Mouse (Mus musculus) cortical plate, adult 2 months (tissue): ENCODE measurements around the gene Bbs9. TPM values are rescaled to one million over a fixed set of nuclear protein-coding genes. Genes with fewer than 3 reads are reported as not detected.

Experiments
- H3K27ac ChIP-seq: fragments of 200-500 bp; 2 replicates; pipeline ENCODE4 v1.5.1; 2012; ENCODE audit warnings: low read length, control low read depth, inconsistent platforms; ENCODE audit not compliant: insufficient read depth
- H3K4me1 ChIP-seq: fragments of 200-500 bp; 2 replicates; pipeline ENCODE4 v1.6.1; 2011; ENCODE audit warnings: low read length; ENCODE audit not compliant: control insufficient read depth, insufficient read depth
- H3K4me3 ChIP-seq: fragments of 200-500 bp; 2 replicates; pipeline ENCODE4 v1.5.1; 2011; ENCODE audit warnings: mild to moderate bottlenecking, low read length, control low read depth; ENCODE audit not compliant: insufficient read depth
- CTCF ChIP-seq: fragments of 200-500 bp; IDR thresholded peaks from 2 replicates; pipeline ENCODE4 v1.5.1; 2011; ENCODE audit warnings: mild to moderate bottlenecking, control low read depth, low read length; ENCODE audit not compliant: insufficient read depth; ENCODE audit errors: extremely low read depth
- POLR2A ChIP-seq: fragments of 200-500 bp; IDR thresholded peaks from 2 replicates; pipeline ENCODE4 v1.6.1; 2011; ENCODE audit warnings: mild to moderate bottlenecking, low read length, control low read depth; ENCODE audit not compliant: insufficient read depth; ENCODE audit errors: extremely low read depth
- polyA plus RNA-seq: library from polyadenylated mRNA; depleted of rRNA; stranded (reverse); fragments of >200 nt; gene quantifications from 2 replicates; pipeline ENCODE4 v1.2.3, GENCODE M21; 2012

Gene Bbs9
- polyA plus RNA-seq, 1 experiment, result 17.9 TPM

DNA sequence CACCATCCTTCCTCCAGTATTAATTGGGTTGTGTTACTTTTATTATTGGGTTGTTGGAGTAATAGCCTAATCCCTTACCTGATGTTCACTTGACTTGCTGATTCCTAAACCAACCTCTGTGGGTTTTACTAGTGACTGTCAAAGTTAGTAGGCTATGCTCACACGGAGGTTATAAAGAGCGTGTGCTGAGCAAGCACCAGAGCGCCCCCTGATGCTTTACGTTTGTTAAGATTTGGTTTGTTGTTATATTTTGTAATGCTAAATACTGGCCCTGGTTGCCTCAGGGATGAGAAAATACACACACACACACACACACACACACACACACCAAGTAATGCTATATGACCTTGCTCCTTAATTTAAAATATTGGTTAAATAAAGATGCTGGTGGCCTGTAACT is 219.9 kb downstream of the Bbs9 start:
- Histone ChIP-seq H3K4me3 (no peak overlapping the region), H3K27ac (no peak overlapping the region), H3K4me1 (no peaks in the 10 kb centered on the region)
- TF ChIP-seq POLR2A (no peak), CTCF (no peak)

DNA sequence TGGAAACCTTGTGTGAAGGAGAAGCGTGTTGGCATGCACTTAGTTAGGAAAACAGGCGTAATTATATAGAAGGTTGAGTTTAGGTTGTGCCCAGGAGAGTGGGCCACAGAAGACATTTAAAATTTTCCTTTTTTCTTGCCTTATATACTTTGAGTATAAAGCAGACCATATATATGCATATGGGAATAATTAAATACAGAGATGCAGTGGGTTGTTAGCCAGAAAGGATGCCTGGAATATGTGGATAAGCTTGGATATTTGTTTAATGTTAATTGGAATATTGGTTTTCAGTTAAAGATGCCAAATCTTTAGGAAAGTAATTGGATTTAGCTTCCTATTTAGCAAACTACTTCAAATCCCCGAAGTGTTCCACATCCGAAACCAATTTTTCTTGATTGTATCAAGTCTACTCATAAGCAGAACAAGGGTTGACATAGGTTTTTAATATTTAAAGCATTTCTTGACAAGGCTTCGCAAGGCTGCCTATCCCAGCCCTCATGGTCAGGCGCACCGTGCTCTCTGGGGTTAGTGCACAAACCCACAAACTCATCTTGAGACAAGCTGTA is 221.4 kb downstream of the Bbs9 start:
- no peak overlapping the region for H3K4me3 ChIP-seq
- no peak overlapping the region for H3K27ac ChIP-seq
- no peaks in the 10 kb centered on the region for H3K4me1 ChIP-seq
- TF ChIP-seq POLR2A (no peak), CTCF (no peak)

DNA sequence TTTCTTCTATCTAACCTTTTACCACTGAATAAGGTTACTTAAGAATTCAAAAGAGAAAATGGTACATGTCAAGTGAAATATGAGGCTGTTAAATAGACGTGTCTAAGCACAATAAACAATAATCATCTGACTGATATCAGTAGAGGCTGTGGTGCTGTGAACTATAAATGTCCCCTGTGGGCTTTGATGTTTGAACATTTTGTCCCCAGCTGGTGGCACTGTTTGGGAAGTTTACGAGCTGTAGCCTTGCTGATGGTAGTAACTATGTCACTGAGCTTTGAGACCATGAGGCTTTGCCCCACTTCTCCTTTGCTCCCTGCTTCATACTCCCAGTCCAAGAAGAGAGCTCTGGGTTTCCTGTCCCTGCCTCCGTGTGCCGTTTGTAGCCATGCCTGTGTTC is 222.3 kb downstream of the Bbs9 start:
- H3K4me1 ChIP-seq, result no peaks in the 10 kb centered on the region
- no peak overlapping the region for H3K27ac ChIP-seq
- no peak for TF ChIP-seq CTCF
- no peak for TF ChIP-seq POLR2A
- no peak overlapping the region for H3K4me3 ChIP-seq

DNA sequence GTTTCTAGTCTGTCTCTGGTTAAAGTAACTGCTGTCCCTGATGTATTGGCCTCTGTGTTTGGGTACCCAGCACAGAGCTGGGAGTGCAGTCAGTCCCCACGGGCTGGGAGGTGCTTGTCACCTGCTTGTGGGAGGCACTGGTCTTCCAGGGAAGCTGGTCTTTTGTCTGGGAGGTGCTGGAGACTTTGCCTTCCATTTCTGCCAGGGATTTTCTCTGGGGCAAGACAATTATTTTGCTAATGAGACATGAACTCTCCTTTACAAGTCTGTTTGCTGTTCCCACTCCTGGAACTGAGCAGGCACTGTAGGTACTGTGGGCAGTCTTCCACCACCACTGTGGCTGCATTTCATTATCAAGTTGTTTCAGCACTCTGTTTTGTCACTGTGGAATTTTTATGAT is 223.0 kb downstream of the Bbs9 start:
- Histone ChIP-seq H3K27ac (no peak overlapping the region), H3K4me1 (no peaks in the 10 kb centered on the region), H3K4me3 (no peak overlapping the region)
- no peak for TF ChIP-seq POLR2A
- TF ChIP-seq CTCF, result no peak

DNA sequence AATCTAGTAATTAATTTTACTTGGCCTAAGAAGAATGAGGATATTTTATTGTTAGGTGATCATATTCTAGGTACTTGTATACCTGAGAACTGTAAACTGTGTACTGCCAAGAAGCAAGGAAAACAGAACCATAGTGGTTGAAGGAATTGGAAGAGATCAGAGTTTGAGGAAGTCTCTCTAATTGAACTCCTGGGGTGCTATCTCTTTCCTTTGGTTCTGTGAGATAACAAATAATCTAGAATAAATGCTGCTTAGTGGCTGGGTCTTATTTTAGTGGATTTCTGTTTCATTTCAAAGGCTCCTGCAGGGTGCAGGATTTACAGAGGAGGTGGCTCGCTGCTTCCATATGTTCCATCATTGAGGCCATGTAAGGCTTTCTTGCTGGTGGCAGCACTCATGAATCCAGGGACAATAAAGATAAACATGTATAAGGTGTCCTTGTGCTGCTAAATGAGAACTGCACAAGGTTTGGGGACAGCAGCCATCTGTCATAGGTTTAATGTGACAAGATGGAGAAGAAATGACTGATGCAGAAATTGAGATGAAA is 226.6 kb downstream of the Bbs9 start:
- Histone ChIP-seq H3K4me3 (no peak overlapping the region), H3K4me1 (no peaks in the 10 kb centered on the region), H3K27ac (no peak overlapping the region)
- TF ChIP-seq POLR2A, result no peak
- TF ChIP-seq CTCF, result no peak

DNA sequence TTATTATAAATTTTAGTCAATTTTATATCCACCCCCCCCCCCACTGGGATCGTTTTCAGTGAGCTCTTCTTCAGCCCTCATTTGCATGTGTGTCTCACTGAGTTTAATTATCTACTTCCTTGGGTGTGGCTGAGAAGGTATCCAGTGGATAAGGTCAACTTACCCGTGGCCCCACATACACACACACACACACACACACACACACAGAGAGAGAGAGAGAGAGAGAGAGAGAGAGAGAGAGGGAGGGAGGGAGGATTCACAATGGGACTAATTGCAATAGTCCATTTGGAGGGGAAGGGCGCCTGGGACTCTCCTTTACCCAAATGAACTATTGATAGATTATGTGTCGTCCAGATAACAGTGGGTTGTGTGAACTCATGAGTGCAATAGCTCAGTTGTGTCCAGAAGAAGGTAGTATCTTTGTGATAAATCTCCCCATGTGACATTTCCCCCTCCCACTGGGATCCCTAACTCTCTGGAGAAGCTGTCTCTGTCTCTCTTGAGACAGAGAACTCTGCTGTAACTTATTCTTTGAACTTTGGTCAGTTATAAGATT is 227.4 kb downstream of the Bbs9 start:
- H3K4me1 ChIP-seq, result no peaks in the 10 kb centered on the region
- no peak for TF ChIP-seq CTCF
- H3K27ac ChIP-seq, result no peak overlapping the region
- H3K4me3 ChIP-seq, result no peak overlapping the region

DNA sequence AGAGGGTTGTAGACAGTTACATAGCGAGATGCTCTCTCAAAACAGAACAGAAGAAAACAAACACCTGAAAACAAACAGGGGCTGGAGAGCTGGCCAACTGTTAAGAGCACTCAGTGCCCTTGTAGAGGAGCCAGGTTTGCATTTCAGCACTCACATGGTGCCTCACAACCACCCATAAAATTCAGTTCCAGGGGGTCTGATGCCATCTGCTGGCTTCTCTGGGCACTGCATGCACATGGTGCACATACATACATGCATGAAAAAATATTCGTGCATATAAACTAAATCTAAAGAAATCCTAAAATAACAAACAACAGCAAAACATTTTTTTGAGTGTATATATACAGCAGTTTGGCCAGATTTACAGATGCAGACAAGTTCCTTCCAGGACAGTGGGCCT is 228.0 kb downstream of the Bbs9 start:
- Histone ChIP-seq H3K4me1 (no peaks in the 10 kb centered on the region), H3K4me3 (no peak overlapping the region), H3K27ac (no peak overlapping the region)
- TF ChIP-seq CTCF (no peak), POLR2A (no peak)

DNA sequence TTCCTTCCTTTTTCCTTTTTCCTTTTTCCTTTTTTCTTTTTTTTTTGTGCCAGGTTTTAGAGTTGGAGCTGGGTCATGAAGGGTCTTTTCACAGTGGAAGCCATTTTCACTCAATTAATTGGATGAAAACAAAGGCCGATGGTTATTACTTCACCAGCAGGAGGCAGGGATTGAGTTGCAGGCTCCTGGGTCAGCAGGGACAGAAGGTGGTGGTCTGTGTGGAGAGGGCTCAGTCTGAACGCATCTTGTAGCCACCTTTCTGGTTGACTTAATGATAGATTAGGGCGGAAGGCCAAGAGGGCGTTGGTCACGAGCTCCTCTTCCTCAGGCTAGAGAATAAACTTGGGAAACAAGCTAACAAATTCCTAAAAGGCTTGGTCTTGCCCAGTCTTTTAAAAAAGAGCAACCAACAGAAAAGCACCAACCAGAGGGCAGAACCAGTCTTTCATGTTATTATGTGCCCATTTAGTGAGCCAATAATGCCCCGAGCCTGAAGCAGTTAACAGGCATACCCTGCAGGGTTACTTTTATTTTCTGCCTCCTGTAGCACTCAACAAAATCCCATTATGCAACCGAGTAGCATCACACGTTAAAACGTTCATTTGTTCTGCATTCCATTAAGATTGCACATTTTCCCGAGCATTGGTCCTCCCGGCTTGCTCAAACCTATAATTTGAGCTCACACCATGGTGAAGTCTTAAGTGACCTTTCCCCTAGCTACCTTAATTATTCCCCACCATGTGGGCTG is 231.8 kb downstream of the Bbs9 start:
- H3K27ac ChIP-seq, result no peak overlapping the region
- H3K4me3 ChIP-seq, result no peak overlapping the region
- no peak for TF ChIP-seq POLR2A
- TF ChIP-seq CTCF, result no peak
- H3K4me1 ChIP-seq, result no peaks in the 10 kb centered on the region

DNA sequence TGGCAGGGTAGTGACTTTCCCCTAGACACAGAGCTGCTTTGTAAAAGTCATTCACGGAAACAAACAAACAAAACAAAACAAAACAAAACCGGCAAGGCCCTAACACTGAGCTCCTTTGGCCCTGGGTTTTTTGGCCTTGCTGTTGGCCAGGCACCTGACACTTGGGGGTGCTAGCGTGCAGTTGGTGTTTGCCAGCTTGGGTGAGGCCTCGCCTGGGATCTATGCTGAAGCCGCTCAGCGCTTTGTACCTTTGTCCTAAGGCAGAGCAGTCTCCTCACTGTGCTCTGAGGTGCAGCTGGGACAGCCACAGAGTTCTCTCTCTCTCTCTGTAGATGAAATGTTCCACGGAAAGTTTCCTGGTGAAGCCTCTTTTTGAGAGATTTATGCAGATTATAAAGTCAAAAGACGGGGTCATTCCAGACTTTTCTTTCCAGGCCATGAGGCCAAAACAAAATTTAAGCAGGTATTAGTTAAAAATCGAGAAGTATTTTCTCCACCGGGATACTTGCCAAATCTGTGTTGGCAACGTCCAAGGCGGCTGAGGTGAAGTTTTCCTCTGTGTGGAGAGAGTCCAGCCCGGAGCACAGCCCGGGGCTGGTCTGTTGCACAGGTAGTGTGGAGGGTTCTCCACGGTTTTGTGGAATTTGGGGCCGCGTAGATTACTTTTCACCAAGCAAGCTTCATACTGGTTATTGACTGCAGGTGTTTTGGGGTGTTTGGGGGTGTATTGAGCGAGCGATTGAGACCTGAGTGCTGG is 233.6 kb downstream of the Bbs9 start:
- Histone ChIP-seq H3K27ac (no peak overlapping the region), H3K4me1 (no peaks in the 10 kb centered on the region), H3K4me3 (no peak overlapping the region)
- TF ChIP-seq CTCF (peak; percentile 66), POLR2A (no peak)
